Mouse (Mus musculus) hindbrain, embryonic 16.5 days (tissue): ENCODE measurements around the gene Tmem79. TPM values are rescaled to one million over a fixed set of nuclear protein-coding genes. Genes with fewer than 3 reads are reported as not detected.
A peak's percentile ranks its signal among the peaks of the same experiment; 100 is the strongest.

Experiments
- ATAC-seq: fragments of 200-750 bp; cut with Nextera tagmentation; 2 replicates; pipeline ENCODE4 v1.8.0; 2017; ENCODE audit warnings: moderate TSS enrichment, moderate library complexity
- H3K27ac ChIP-seq: fragments of 300-500 bp; sonication (generic); 2 replicates; pipeline ENCODE4 v1.5.1; 2014; ENCODE audit warnings: low read depth, mild to moderate bottlenecking, control low read depth, low read length, moderate library complexity
- H3K27me3 ChIP-seq: fragments of 300-500 bp; sonication (generic); replicated peaks from 2 replicates; pipeline ENCODE4 v1.6.1; 2014; ENCODE audit warnings: low read length; ENCODE audit not compliant: control insufficient read depth, insufficient read depth
- H3K36me3 ChIP-seq: fragments of 300-500 bp; sonication (generic); 2 replicates; pipeline ENCODE4 v1.6.1; 2014; ENCODE audit warnings: mild to moderate bottlenecking, low read length, moderate library complexity, mixed read lengths; ENCODE audit not compliant: control insufficient read depth, insufficient read depth
- H3K4me1 ChIP-seq: fragments of 300-500 bp; sonication (generic); 2 replicates; pipeline ENCODE4 v1.6.1; 2014; ENCODE audit warnings: low read depth, low read length; ENCODE audit not compliant: control insufficient read depth, insufficient read depth
- H3K4me2 ChIP-seq: fragments of 300-500 bp; sonication (generic); 2 replicates; pipeline ENCODE4 v1.6.1; 2014; ENCODE audit warnings: mild to moderate bottlenecking, low read length, control low read depth, moderate library complexity
- H3K4me3 ChIP-seq: fragments of 300-500 bp; sonication (generic); 2 replicates; pipeline ENCODE4 v1.5.1; 2014; ENCODE audit warnings: mild to moderate bottlenecking, low read length, control low read depth, moderate library complexity
- H3K9ac ChIP-seq: fragments of 300-500 bp; sonication (generic); 2 replicates; pipeline ENCODE4 v1.6.1; 2014; ENCODE audit warnings: low read depth, mild to moderate bottlenecking, control low read depth, low read length, moderate library complexity
- H3K9me3 ChIP-seq: fragments of 300-500 bp; sonication (generic); 2 replicates; pipeline ENCODE4 v1.6.1; 2014; ENCODE audit warnings: mild to moderate bottlenecking, low read length, moderate library complexity; ENCODE audit not compliant: control insufficient read depth
- WGBS: fragments of 180-500 bp; shearing (Covaris S2); extraction: QIAGEN DNeasy Blood & Tissue Kit; methylation state at CpG from one replicate; pipeline ENCODE4 v1.1.7; 2014; 5-methylcytosine and 5-hydroxymethylcytosine counted together
- polyA plus RNA-seq: library from polyadenylated mRNA; unstranded; fragments of >200 nt; fragmentation: Nextera tagmentation; extraction: Ambion mirVana; gene quantifications from 2 replicates; pipeline ENCODE4 v1.2.1, GENCODE M21; 2015

The Tmem79 gene
- polyA plus RNA-seq, 1 experiment from 2014 or later, result 1.3 TPM

- H3K36me3 ChIP-seq, result peaks cover 54% of the 10 kb centered on the region
- WGBS, result 58% methylated on average over 5 of the region's 5 CpGs
- H3K4me2 ChIP-seq, result no peak overlapping the region
- H3K9ac ChIP-seq, result no peak overlapping the region
- no peaks in the 10 kb centered on the region for H3K4me1 ChIP-seq
- no peak overlapping the region for H3K27ac ChIP-seq
- no peaks in the 10 kb centered on the region for H3K9me3 ChIP-seq
- H3K27me3 ChIP-seq, result no peaks in the 10 kb centered on the region
- no peak for ATAC-seq
- no peak overlapping the region for H3K4me3 ChIP-seq
These were observed 23.6 kb upstream of the Tmem79 start for GRCm38 (mm10) chr3:88359584-88359983.

- no peak overlapping the region for H3K4me2 ChIP-seq
- peaks cover 72% of the 10 kb centered on the region for H3K36me3 ChIP-seq
- no peak overlapping the region for H3K9ac ChIP-seq
- no peak overlapping the region for H3K4me3 ChIP-seq
- 96% methylated on average over 8 of the region's 8 CpGs for whole genome bisulfite sequencing
- H3K9me3 ChIP-seq, result no peaks in the 10 kb centered on the region
- no peaks in the 10 kb centered on the region for H3K4me1 ChIP-seq
- H3K27ac ChIP-seq, result no peak overlapping the region
- H3K27me3 ChIP-seq, result no peaks in the 10 kb centered on the region
- no peak for ATAC-seq
These were observed 18.6 kb upstream of the Tmem79 start for GRCm38 (mm10) chr3:88354396-88355165.

- H3K9me3 ChIP-seq, result no peaks in the 10 kb centered on the region
- no peak for ATAC-seq
- 90% methylated on average over 9 of the region's 9 CpGs for WGBS
These were observed 17.0 kb upstream of the Tmem79 start for GRCm38 (mm10) chr3:88352907-88353306.

GRCm38 (mm10) chr3:88350732-88351131 lies 14.8 kb upstream of the Tmem79 start:
- Histone ChIP-seq H3K4me3 (no peak overlapping the region), H3K4me1 (no peaks in the 10 kb centered on the region), H3K9me3 (no peaks in the 10 kb centered on the region), H3K27ac (no peak overlapping the region), H3K27me3 (no peaks in the 10 kb centered on the region), H3K9ac (no peak overlapping the region), H3K36me3 (peaks cover 72% of the 10 kb centered on the region), H3K4me2 (no peak overlapping the region)
- ATAC-seq, result no peak
- WGBS, result 95% methylated on average over 13 of the region's 13 CpGs

More at GRCm38 (mm10) chr3:88352907-88353306, 17.0 kb upstream of the Tmem79 start:
- Histone ChIP-seq H3K4me2 (no peak overlapping the region), H3K36me3 (peaks cover 70% of the 10 kb centered on the region), H3K4me3 (no peak overlapping the region), H3K27ac (no peak overlapping the region), H3K4me1 (no peaks in the 10 kb centered on the region), H3K27me3 (no peaks in the 10 kb centered on the region), H3K9ac (no peak overlapping the region)

GRCm38 (mm10) chr3:88339006-88339405 lies 3.1 kb upstream of the Tmem79 start:
- Histone ChIP-seq H3K27ac (no peak overlapping the region), H3K4me3 (no peak overlapping the region), H3K9me3 (no peaks in the 10 kb centered on the region), H3K36me3 (peaks cover 17% of the 10 kb centered on the region), H3K9ac (no peak overlapping the region), H3K4me2 (no peak overlapping the region), H3K4me1 (peaks cover 13% of the 10 kb centered on the region), H3K27me3 (no peaks in the 10 kb centered on the region)
- 73% methylated on average over 3 of the region's 3 CpGs for whole genome bisulfite sequencing
- no peak for ATAC-seq

- 95% methylated on average over 7 of the region's 7 CpGs for WGBS
- H3K27me3 ChIP-seq, result no peaks in the 10 kb centered on the region
- no peak overlapping the region for H3K27ac ChIP-seq
- peaks cover 13% of the 10 kb centered on the region for H3K4me1 ChIP-seq
- H3K9ac ChIP-seq, result no peak overlapping the region
- H3K4me3 ChIP-seq, result no peak overlapping the region
- no peak overlapping the region for H3K4me2 ChIP-seq
- H3K9me3 ChIP-seq, result no peaks in the 10 kb centered on the region
- peaks cover 15% of the 10 kb centered on the region for H3K36me3 ChIP-seq
- ATAC-seq, result no peak
These were observed 2.4 kb upstream of the Tmem79 start for GRCm38 (mm10) chr3:88338316-88338715.

- peaks cover 13% of the 10 kb centered on the region for H3K4me1 ChIP-seq
- peaks cover 7% of the 10 kb centered on the region for H3K36me3 ChIP-seq
- 79% methylated on average over 11 of the region's 11 CpGs for WGBS
- H3K9me3 ChIP-seq, result no peaks in the 10 kb centered on the region
- H3K9ac ChIP-seq, result peak overlapping the region; percentile 56; the same call in 1 of the 2 replicates
- no peak overlapping the region for H3K27ac ChIP-seq
- H3K4me3 ChIP-seq, result peak overlapping the region; percentile 5; the same call in 1 of the 2 replicates
- ATAC-seq, result no peak
- H3K4me2 ChIP-seq, result peak overlapping the region; percentile 69
- H3K27me3 ChIP-seq, result no peaks in the 10 kb centered on the region
These were observed 1.5 kb upstream of the Tmem79 start for GRCm38 (mm10) chr3:88337367-88338020.

GRCm38 (mm10) chr3:88335436-88336053 lies 403 bp downstream of the Tmem79 start:
- H3K36me3 ChIP-seq, result no peaks in the 10 kb centered on the region
- under 1% methylated on average over 27 of the region's 27 CpGs for WGBS
- peak overlapping the region; percentile 68 for H3K9ac ChIP-seq
- ATAC-seq, result peak; percentile 61
- H3K9me3 ChIP-seq, result no peaks in the 10 kb centered on the region
- peaks cover 13% of the 10 kb centered on the region for H3K4me1 ChIP-seq
- peak overlapping the region; percentile 65 for H3K4me2 ChIP-seq
- peak overlapping the region; percentile 86 for H3K4me3 ChIP-seq
- H3K27me3 ChIP-seq, result no peaks in the 10 kb centered on the region
- peak overlapping the region; percentile 96 for H3K27ac ChIP-seq

GRCm38 (mm10) chr3:88334902-88335435 lies 979 bp downstream of the Tmem79 start:
- 39% methylated on average over 3 of the region's 3 CpGs for WGBS

More at GRCm38 (mm10) chr3:88334902-88335435, 979 bp downstream of the Tmem79 start:
- Histone ChIP-seq H3K27ac (0 out of 2 replicates have a peak overlapping the region, but pooled peaks have one; percentile 25), H3K4me1 (peaks cover 13% of the 10 kb centered on the region), H3K9ac (peak overlapping the region; percentile 68; the same call in 1 of the 2 replicates), H3K4me2 (peak overlapping the region; percentile 65), H3K27me3 (no peaks in the 10 kb centered on the region), H3K9me3 (no peaks in the 10 kb centered on the region), H3K36me3 (no peaks in the 10 kb centered on the region), H3K4me3 (peak overlapping the region; percentile 86)
- ATAC-seq, result no peak
